Mouse (Mus musculus): ENCODE measurements around the gene Gm12800.

GRCm38 (mm10) chr4:101893656-101894420, 15.1 kb upstream of the Gm12800 start, which contains the start of gene C130073F10Rik:
- TF ChIP-seq CTCF (IDR thresholded peaks at IDR 0.05; ENCODE audit: insufficient read depth, low read depth, low read length) (no peak), POLR2A (IDR thresholded peaks at IDR 0.05; ENCODE audit: insufficient read depth, low read depth, low read length) (no peak)
